Mouse (Mus musculus): ENCODE data around the gene Mc3r.

Mc3r gene

GRCm38 (mm10) chr2:172298542-172298941 lies 50.2 kb downstream of the Mc3r start:
- no peak for DNase-seq (ENCODE audit: low read depth, low spot score)

GRCm38 (mm10) chr2:172299126-172299921 lies 51.0 kb downstream of the Mc3r start:
- DNase-seq (ENCODE audit: low read depth, low spot score), result peak; percentile 23
